Mouse (Mus musculus): Measurements from ENCODE around the gene Ly6g5b.

- TF ChIP-seq USF1 (IDR thresholded peaks at IDR 0.05; ENCODE audit: low read depth) (no peak), MAX (IDR thresholded peaks at IDR 0.05) (no peak), CTCF (IDR thresholded peaks at IDR 0.05; ENCODE audit: control insufficient read depth, insufficient read depth, insufficient read length) (no peak)
Measured at GRCm38 (mm10) chr17:35120745-35121142, 5.5 kb upstream of the Ly6g5b start.

All from C2C12 (cell line).